ENCODE assay signal across 20 mouse cellular contexts in the genomic region with DNA sequence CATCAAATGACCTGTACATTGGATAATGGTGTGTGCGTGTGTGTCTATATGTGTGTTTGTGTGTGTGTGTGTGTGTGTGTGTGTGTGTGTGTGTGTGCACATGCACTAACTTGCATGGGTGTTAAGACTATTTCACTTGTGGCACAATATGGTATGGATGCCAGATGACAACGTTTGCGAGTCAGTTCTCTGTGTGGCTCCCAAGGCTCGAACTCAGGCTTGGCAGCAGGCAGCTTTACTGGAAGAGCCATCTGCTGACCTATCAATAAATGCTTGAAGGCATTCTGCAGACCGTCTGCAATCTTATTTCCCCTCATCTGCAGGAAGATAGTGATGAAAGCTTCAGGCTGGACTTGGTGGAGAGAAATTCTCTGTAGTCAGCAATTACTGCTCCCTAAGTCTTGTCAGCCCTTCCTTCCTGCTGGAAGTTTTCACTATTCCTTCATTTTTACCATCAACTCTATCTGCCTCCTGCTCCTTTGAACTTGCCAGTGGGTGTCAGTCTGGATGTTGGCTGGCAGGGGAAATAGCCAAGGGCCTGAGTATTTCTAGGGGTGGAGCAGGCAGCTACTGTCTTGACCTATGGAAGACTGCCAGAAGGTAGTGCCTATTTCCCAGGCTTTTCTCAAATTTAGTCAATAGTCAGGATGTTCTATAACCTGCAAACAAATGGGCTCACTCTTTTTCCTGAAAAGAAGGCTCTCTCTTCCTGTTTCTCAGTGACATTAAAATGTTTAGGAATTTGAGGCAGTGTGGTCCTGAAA.
A peak's percentile ranks its signal among the peaks of the same experiment; 100 is the strongest.
DNase-seq lines count a peak whose midpoint lies in the region; ATAC-seq and TF ChIP-seq lines count a peak whose summit lies in the region.
"Had no signal": no experiment of that assay in that cellular context is flagged by ENCODE, and none has a peak within 500 bp of the region (broad histone marks: within the 10 kb centered on the region; RNA-seq: fewer than 3 reads in every experiment).

No protein-coding gene starts in this region.

- H3K27me3 ChIP-seq in kidney, adult 2 months (replicated peaks; ENCODE audit: control insufficient read depth, insufficient read depth, low read length) = no peaks in the 10 kb centered on the region
- no peaks in the 10 kb centered on the region for H3K27me3 ChIP-seq in lung, postnatal 0 days (replicated peaks; ENCODE audit: insufficient read depth, low read length)
- H3K27me3 ChIP-seq: embryonic facial prominence, embryonic 12.5 days; limb, embryonic 15.5 days had no signal

- no peak for ATAC-seq in lung, postnatal 0 days

- peak overlapping the region; percentile 93; the same call in 1 of the 2 replicates for H3K27ac ChIP-seq in kidney, adult 2 months (ENCODE audit: insufficient read depth, low read depth, low read length)
- no peak overlapping the region for H3K27ac ChIP-seq in lung, postnatal 0 days (ENCODE audit: low read length)
- H3K27ac ChIP-seq: embryonic facial prominence, embryonic 12.5 days; limb, embryonic 15.5 days; midbrain, embryonic 10.5 days had no signal

- DNase-seq in heart, adult 11 months = peak; percentile 63
- DNase-seq in heart, adult 9 months (ENCODE audit: low spot score in 2 of 2) = no peak
- DNase-seq in kidney, adult 2 months = peak; percentile 57
- no peak for DNase-seq in kidney, postnatal 10 days
- peak; percentile 11 for DNase-seq in lung, postnatal 0 days (ENCODE audit: low spot score)
- no peak for DNase-seq in lung, postnatal 14 days
- DNase-seq in yolk sac, embryonic 10.5 days (ENCODE audit: low spot score) = peak; percentile 9
- no peak for DNase-seq in c-Kit-positive CD71-positive TER-119-positive erythroid progenitor cells, embryonic 14.5 days (ENCODE audit: low spot score)
- DNase-seq: adrenal gland, postnatal 36 days; B cell, adult 2 months; cerebellum, adult 9-10 months; gastrocnemius, postnatal 14 days; lung, adult 2 months; lung, postnatal 4 days; right cerebral cortex, adult 18-20 months had no signal

- TF ChIP-seq EP300 in lung, postnatal 0 days (IDR thresholded peaks at IDR 0.05) = no peak

- no peak overlapping the region for H3K9ac ChIP-seq in lung, postnatal 0 days (replicated peaks; ENCODE audit: low read depth)
- H3K9ac ChIP-seq: embryonic facial prominence, embryonic 12.5 days; limb, embryonic 15.5 days had no signal

- no peaks in the 10 kb centered on the region for H3K36me3 ChIP-seq in kidney, adult 2 months (ENCODE audit: control insufficient read depth, insufficient read depth, low read length)
- no peaks in the 10 kb centered on the region for H3K36me3 ChIP-seq in lung, postnatal 0 days (ENCODE audit: insufficient read depth, low read length)
- H3K36me3 ChIP-seq: embryonic facial prominence, embryonic 12.5 days; limb, embryonic 15.5 days; midbrain, embryonic 10.5 days had no signal

- no peak for TF ChIP-seq POLR2A in kidney, adult 2 months (IDR thresholded peaks at IDR 0.05; ENCODE audit: low read depth, low read length)

- no peak for TF ChIP-seq CTCF in kidney, adult 2 months (conservative IDR thresholded peaks at IDR 0.05; ENCODE audit: insufficient read depth, insufficient read length, low read depth, low read length)
- TF ChIP-seq CTCF in lung, postnatal 0 days (IDR thresholded peaks at IDR 0.05) = no peak

- 58% methylated on average over 5 of the region's 5 CpGs for WGBS in kidney, adult 2 months
- WGBS in lung, postnatal 0 days = 80% methylated on average over 5 of the region's 5 CpGs

- H3K4me2 ChIP-seq in lung, postnatal 0 days (replicated peaks; ENCODE audit: low read depth, low read length) = no peak overlapping the region
- H3K4me2 ChIP-seq: embryonic facial prominence, embryonic 12.5 days; heart, embryonic 11.5 days; limb, embryonic 15.5 days had no signal

- no peaks in the 10 kb centered on the region for H3K9me3 ChIP-seq in lung, postnatal 0 days (ENCODE audit: low read length)
- H3K9me3 ChIP-seq: embryonic facial prominence, embryonic 12.5 days; limb, embryonic 15.5 days; midbrain, embryonic 10.5 days had no signal

- H3K4me1 ChIP-seq in kidney, adult 2 months (ENCODE audit: control insufficient read depth, insufficient read depth, low read length) = peaks cover 13% of the 10 kb centered on the region; the same call in 1 of the 2 replicates
- H3K4me1 ChIP-seq in lung, postnatal 0 days (ENCODE audit: insufficient read depth, low read depth, low read length) = no peaks in the 10 kb centered on the region
- H3K4me1 ChIP-seq: embryonic facial prominence, embryonic 12.5 days; limb, embryonic 15.5 days had no signal

- H3K4me3 ChIP-seq in kidney, adult 2 months (ENCODE audit: insufficient read depth, low read depth, low read length) = no peak overlapping the region
- no peak overlapping the region for H3K4me3 ChIP-seq in lung, postnatal 0 days (ENCODE audit: low read depth, low read length)
- H3K4me3 ChIP-seq: embryonic facial prominence, embryonic 12.5 days; erythroblast, embryonic 14.5 days; limb, embryonic 15.5 days; midbrain, embryonic 10.5 days had no signal

Comparison
In these comparisons a context has a peak if more than half of its experiments do, and no peak if none do; other contexts are left out.
1. DNase-seq: peak in heart, adult 11 months (single experiment), kidney, adult 2 months (single experiment), lung, postnatal 0 days (single experiment) and yolk sac, embryonic 10.5 days (single experiment); none in heart, adult 9 months (0 of 2), kidney, postnatal 10 days (single experiment), lung, postnatal 14 days (single experiment) and c-Kit-positive CD71-positive TER-119-positive erythroid progenitor cells, embryonic 14.5 days (single experiment).